Mouse (Mus musculus): Measurements from ENCODE around the gene Spast. TPM values are rescaled to one million over a fixed set of nuclear protein-coding genes. Genes with fewer than 3 reads are reported as not detected.

Spast gene
- polyA plus RNA-seq (2012; rRNA removed), result 2.8 and 6.2 TPM in 2 replicates

GRCm38 (mm10) chr17:74338937-74339804 is at the start of gene Spast:
Spast (plus strand) TSS chr17:74338987.

DNA sequence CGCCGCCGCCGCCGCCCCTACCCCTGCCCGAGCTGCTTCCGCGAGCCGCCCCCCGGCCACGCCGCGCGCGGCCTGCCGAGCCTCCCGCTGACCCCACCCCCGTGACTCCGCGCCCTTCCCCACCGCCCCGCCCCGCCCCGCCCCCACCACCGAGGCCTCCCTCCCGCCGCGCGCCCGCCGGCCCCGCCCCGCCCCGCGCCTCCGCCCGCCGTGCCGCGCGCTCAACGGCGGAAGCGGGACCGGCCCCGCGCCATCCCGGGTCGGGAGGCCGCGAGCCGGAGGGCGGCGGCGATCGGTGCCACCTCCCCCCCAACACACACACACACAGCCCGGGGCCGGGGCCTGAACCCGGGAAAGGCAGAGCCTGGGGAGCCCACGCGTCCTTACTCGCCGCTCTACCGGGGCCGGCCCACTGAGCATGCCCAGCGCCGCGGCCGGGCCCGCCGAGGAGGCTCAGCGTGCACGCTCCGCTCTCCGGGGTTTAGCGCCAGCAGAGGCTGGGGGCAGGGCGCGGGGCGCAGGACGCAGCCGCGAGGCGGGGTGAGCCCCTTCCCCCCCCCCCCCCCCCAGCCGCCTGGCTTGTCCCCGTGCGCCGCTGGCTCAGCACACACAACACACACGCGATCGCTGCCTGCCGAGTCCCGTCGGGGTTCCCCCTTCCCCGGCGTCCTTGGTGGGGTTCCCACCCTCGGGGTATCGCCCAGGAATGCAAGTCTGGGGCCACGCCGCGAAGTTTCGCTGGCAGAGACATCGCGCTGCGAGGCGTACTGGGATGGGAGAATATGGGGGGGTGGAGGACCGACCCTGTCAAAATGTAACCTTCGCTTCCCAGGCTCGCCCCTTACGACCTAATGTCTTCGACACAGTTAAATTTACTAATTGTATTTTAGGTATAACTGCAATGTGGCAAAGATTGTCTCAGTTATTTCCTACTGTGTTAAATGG is 43.5 kb upstream of the Spast start, which contains the start of gene Memo1:
Gene Memo1 (minus strand): TSS at position 496 of the 945 bp plus-strand sequence.

DNA sequence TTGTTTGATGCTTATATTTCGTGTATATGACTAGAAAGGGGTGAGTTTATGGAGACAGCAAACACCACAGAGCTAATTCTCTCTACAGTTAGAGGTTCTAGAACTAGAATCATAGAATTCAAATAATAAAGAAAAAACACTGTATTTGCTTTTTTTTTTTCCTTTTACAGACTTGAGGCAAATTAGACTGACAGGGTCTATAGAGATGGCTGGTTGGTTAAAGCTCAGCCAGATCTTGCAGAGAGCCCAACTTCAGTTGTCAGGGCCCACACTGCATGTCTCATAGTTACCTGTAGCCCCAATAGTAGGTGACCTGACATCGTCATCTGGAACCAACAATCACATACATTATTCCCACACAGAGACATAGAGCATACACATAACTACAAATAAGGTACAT is 14.9 kb upstream of the Spast start, which contains the start of gene Dpy30:
Gene Dpy30 (minus strand): TSS at position 101 of the 400 bp plus-strand sequence.

GRCm38 (mm10) chr17:74395383-74396065 is 56.7 kb downstream of the Spast start, which contains the start of gene Slc30a6:
Slc30a6 (plus strand) TSS chr17:74395608.

Other genes starting within 250 kb of the Spast start
- 17.1 and 19.2 TPM in 2 replicates for gene Memo1, start 43.5 kb upstream of the Spast start, polyA plus RNA-seq (2012; rRNA removed)
- 11.9 and 14.2 TPM in 2 replicates for gene Dpy30, start 15.0 kb upstream of the Spast start, polyA plus RNA-seq (2012; rRNA removed)
- 5.8 and 6.1 TPM in 2 replicates for gene Slc30a6, start 56.6 kb downstream of the Spast start, polyA plus RNA-seq (2012; rRNA removed)
- gene Nlrc4, start 120.2 kb downstream of the Spast start, polyA plus RNA-seq (2012; rRNA removed), result 0.59 and 1.2 TPM in 2 replicates
- 57.4 and 174 TPM in 2 replicates for gene Yipf4, start 150.5 kb downstream of the Spast start, polyA plus RNA-seq (2012; rRNA removed)
- gene Birc6, start 189.3 kb downstream of the Spast start, polyA plus RNA-seq (2012; rRNA removed), result 22.4 and 25.6 TPM in 2 replicates

Data from stomach, adult 2 months (tissue).